Mouse (Mus musculus) forebrain, embryonic 16.5 days (tissue): ENCODE results near the gene Ggt6. TPM values are rescaled to one million over a fixed set of nuclear protein-coding genes. Genes with fewer than 3 reads are reported as not detected.

Source experiments
- ATAC-seq: fragments of 200-750 bp; cut with Nextera tagmentation; 2 replicates; pipeline ENCODE4 v1.8.0; 2017; ENCODE audit warnings: mild to moderate bottlenecking, moderate library complexity
- H3K27ac ChIP-seq: fragments of 300-500 bp; sonication (generic); 2 replicates; pipeline ENCODE4 v1.5.1; 2014; ENCODE audit warnings: low read length, control low read depth
- H3K27me3 ChIP-seq: fragments of 300-500 bp; sonication (generic); replicated peaks from 2 replicates; pipeline ENCODE4 v1.6.1; 2014; ENCODE audit warnings: low read length; ENCODE audit not compliant: control insufficient read depth, insufficient read depth
- H3K36me3 ChIP-seq: fragments of 300-500 bp; sonication (generic); 2 replicates; pipeline ENCODE4 v1.6.1; 2014; ENCODE audit not compliant: control insufficient read depth, insufficient read depth
- H3K4me1 ChIP-seq: fragments of 300-500 bp; sonication (generic); replicated peaks from 2 replicates; pipeline ENCODE4 v1.6.1; 2014; ENCODE audit warnings: low read length; ENCODE audit not compliant: control insufficient read depth, insufficient read depth
- H3K4me2 ChIP-seq: fragments of 300-500 bp; sonication (generic); 2 replicates; pipeline ENCODE4 v1.6.1; 2014; ENCODE audit warnings: mild to moderate bottlenecking, low read length, control low read depth
- H3K4me3 ChIP-seq: fragments of 300-500 bp; sonication (generic); replicated peaks from 2 replicates; pipeline ENCODE4 v1.5.1; 2014; ENCODE audit warnings: mild to moderate bottlenecking, low read length, control low read depth
- H3K9ac ChIP-seq: fragments of 300-500 bp; sonication (generic); replicated peaks from 2 replicates; pipeline ENCODE4 v1.6.1; 2014; ENCODE audit warnings: low read depth, low read length, control low read depth
- H3K9me3 ChIP-seq: fragments of 300-500 bp; sonication (generic); 2 replicates; pipeline ENCODE4 v1.6.1; 2016; ENCODE audit warnings: low read length; ENCODE audit not compliant: control insufficient read depth
- WGBS: fragments of 180-500 bp; shearing (Covaris S2); extraction: QIAGEN DNeasy Blood & Tissue Kit; methylation state at CpG from one replicate; pipeline ENCODE4 v1.1.7; 2014; 5-methylcytosine and 5-hydroxymethylcytosine counted together
- microRNA-seq: library from miRNA; unstranded; fragments of <30 nt; microRNA quantifications from one replicate; pipeline ENCODE4, GENCODE M21; 2017
- polyA plus RNA-seq: library from polyadenylated mRNA; unstranded; fragments of >200 nt; fragmentation: Nextera tagmentation; extraction: Ambion mirVana; gene quantifications from 2 replicates; pipeline ENCODE4 v1.2.1, GENCODE M21; 2015

Ggt6 gene
- polyA plus RNA-seq, 1 experiment from 2014 or later, result not detected

- Histone ChIP-seq H3K4me2 (peak overlapping the region; percentile 61), H3K4me3 (no peak overlapping the region), H3K9me3 (no peaks in the 10 kb centered on the region), H3K36me3 (no peaks in the 10 kb centered on the region), H3K27me3 (0 out of 2 replicates have a peak, but pooled peaks cover 2% of the 10 kb centered on the region), H3K9ac (no peak overlapping the region), H3K4me1 (peaks cover 29% of the 10 kb centered on the region), H3K27ac (no peak overlapping the region)
- WGBS, result 74% methylated on average over 5 of the region's 5 CpGs
- no peak for ATAC-seq
Measured at GRCm38 (mm10) chr11:72487171-72487570, 51.8 kb downstream of the Ggt6 start.

GRCm38 (mm10) chr11:72487739-72488138 is 52.4 kb downstream of the Ggt6 start:
- H3K4me1 ChIP-seq, result peaks cover 29% of the 10 kb centered on the region
- H3K27ac ChIP-seq, result no peak overlapping the region
- peak overlapping the region; percentile 61 for H3K4me2 ChIP-seq
- 82% methylated on average over 2 of the region's 2 CpGs for WGBS
- no peaks in the 10 kb centered on the region for H3K36me3 ChIP-seq
- no peak for ATAC-seq
- peak overlapping the region; percentile 71 for H3K9ac ChIP-seq
- no peaks in the 10 kb centered on the region for H3K9me3 ChIP-seq
- peak overlapping the region; percentile 56 for H3K4me3 ChIP-seq
- 0 out of 2 replicates have a peak, but pooled peaks cover 2% of the 10 kb centered on the region for H3K27me3 ChIP-seq

Small RNAs within 50 kb of the gene (microRNA-seq; reads per million reads assigned to microRNA genes)
- gene Mir6338, result not detected

Other genes starting within 250 kb of the Ggt6 start
- gene Gm43951, start 228.7 kb upstream of the Ggt6 start, polyA plus RNA-seq, result 1.6 TPM in 2 replicates
- gene 4933427D14Rik, start 228.1 kb upstream of the Ggt6 start, polyA plus RNA-seq, result 23.6 and 24.3 TPM in 2 replicates
- 131 and 138 TPM in 2 replicates for gene Txndc17, start 228.0 kb upstream of the Ggt6 start, polyA plus RNA-seq
- 61.1 and 67.8 TPM in 2 replicates for gene Med31, start 219.9 kb upstream of the Ggt6 start, polyA plus RNA-seq
- gene Slc13a5, start 168.3 kb upstream of the Ggt6 start, polyA plus RNA-seq, result 0.35 and 0.65 TPM in 2 replicates
- gene Xaf1, start 133.9 kb upstream of the Ggt6 start, polyA plus RNA-seq, result 1.2 and 1.7 TPM in 2 replicates
- not detected in 2 replicates for gene Fbxo39, start 121.1 kb upstream of the Ggt6 start, polyA plus RNA-seq
- gene Tekt1, start 73.1 kb upstream of the Ggt6 start, polyA plus RNA-seq, result 8.0 and 9.1 TPM in 2 replicates
- 4.5 and 8.0 TPM in 2 replicates for gene Smtnl2, start 23.8 kb upstream of the Ggt6 start, polyA plus RNA-seq
- 94.8 and 98.2 TPM in 2 replicates for gene Mybbp1a, start 5.8 kb downstream of the Ggt6 start, polyA plus RNA-seq
- gene Spns2, start 54.4 kb downstream of the Ggt6 start, polyA plus RNA-seq, result 6.6 and 9.3 TPM in 2 replicates
- gene Spns3, start 115.0 kb downstream of the Ggt6 start, polyA plus RNA-seq, result not detected in 2 replicates
- 112 and 117 TPM in 2 replicates for gene Ube2g1, start 171.8 kb downstream of the Ggt6 start, polyA plus RNA-seq